Mouse (Mus musculus) duodenum, adult 2 months (tissue): Measurements from ENCODE around the gene Igfbp6. TPM values are rescaled to one million over a fixed set of nuclear protein-coding genes. Genes with fewer than 3 reads are reported as not detected.

Source experiments
- polyA plus RNA-seq: library from polyadenylated mRNA; depleted of rRNA; stranded (reverse); fragments of >200 nt; gene quantifications from 2 replicates; pipeline ENCODE4 v1.2.3, GENCODE M21; 2012; ENCODE audit warnings: low replicate concordance; rRNA removed

Gene Igfbp6
- polyA plus RNA-seq = 11.4 and 27.2 TPM in 2 replicates

DNA sequence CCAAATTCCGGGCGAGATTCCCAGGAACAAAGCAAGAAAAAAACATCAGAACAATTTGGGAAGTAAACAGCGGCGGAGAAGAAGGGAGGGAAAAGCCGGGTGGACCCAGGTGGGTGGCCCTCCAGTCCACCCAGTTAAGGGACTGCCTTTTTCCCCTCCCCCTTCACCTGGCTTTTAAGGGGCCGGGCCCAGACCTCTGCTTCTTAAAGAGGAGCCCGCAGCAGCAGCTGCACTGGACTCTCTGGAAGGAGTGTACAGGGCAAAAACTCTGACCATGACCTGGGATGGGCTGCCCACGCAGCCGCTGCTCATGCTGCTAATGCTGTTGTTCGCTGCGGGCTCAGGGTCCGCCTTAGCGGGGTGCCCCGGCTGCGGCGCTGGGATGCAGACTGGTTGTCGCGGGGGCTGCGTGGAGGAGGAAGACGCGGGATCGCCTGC, at the start of gene Igfbp6:
Gene Igfbp6, plus strand, starts transcription at position 89 of the 438 bp plus-strand sequence.

GRCm38 (mm10) chr15:102100161-102100981, 43.8 kb upstream of the Igfbp6 start, which contains the start of gene Tns2:
Tns2 (plus strand) TSS chr15:102100413.

GRCm38 (mm10) chr15:102136129-102136758, 7.9 kb upstream of the Igfbp6 start, which contains the start of gene Spryd3:
Spryd3 (minus strand) TSS chr15:102136234.

DNA sequence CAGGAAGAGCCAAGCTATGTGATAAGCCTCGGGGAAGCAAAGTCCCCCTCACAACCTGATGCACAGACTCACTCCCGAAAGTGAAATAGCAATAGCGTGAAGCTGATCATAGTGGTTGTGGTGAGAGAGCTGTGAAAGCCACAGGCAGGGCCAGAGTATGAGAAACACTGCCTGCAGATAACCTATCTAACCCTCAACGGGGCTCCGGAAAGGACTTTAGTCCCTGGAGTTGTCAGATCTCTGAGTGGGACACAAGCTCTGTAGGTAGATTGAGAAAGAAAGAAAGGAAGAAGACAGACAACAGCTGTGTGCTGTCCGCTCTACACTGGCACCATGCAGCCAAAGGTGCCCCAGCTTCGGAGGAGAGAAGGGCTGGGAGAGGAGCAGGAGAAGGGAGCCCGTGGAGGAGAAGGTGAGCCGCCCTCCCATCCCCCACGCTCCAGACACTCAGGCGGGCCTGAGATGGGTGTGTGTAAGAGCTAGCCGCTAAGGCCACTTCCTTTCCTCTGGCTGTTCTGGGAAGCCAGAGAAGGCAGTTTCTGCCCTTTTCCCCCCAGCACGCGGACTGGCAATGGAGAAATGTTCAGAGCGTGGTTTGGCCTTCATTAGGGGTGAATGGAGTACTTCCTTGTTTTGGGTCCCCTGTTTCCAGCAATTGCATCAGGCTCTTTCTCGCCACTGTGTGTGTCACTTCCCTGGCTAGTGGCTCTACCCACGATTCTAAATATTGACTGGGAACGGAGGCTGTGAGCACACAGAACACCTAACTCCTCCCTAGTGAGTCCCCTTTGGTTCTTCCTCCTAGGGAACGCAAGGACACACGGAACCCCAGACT, 6.4 kb downstream of the Igfbp6 start, which contains the start of gene Soat2:
Gene Soat2, plus strand, starts transcription at position 226 of the 835 bp plus-strand sequence.

Other genes with a start within 250 kb of the Igfbp6 start
- gene Krt4, start 219.6 kb upstream of the Igfbp6 start, polyA plus RNA-seq = 0.13 and 0.23 TPM in 2 replicates
- gene Krt79, start 204.0 kb upstream of the Igfbp6 start, polyA plus RNA-seq = 0.28 and 0.77 TPM in 2 replicates
- 0.33 TPM in 1 of 2 replicates, not detected in the other for gene Krt78, start 190.1 kb upstream of the Igfbp6 start, polyA plus RNA-seq
- 1,185 and 2,156 TPM in 2 replicates for gene Krt8, start 139.9 kb upstream of the Igfbp6 start, polyA plus RNA-seq
- gene Krt18, start 116.2 kb upstream of the Igfbp6 start, polyA plus RNA-seq = 98.5 and 151 TPM in 2 replicates
- 25.6 and 27.2 TPM in 2 replicates for gene Eif4b, start 70.6 kb upstream of the Igfbp6 start, polyA plus RNA-seq
- gene Tns2, start 43.9 kb upstream of the Igfbp6 start, polyA plus RNA-seq = 35.9 and 54.0 TPM in 2 replicates
- gene Spryd3, start 8.1 kb upstream of the Igfbp6 start, polyA plus RNA-seq = 36.1 and 58.3 TPM in 2 replicates
- 114 and 404 TPM in 2 replicates for gene Soat2, start 6.2 kb downstream of the Igfbp6 start, polyA plus RNA-seq
- gene Zfp740, start 58.9 kb downstream of the Igfbp6 start, polyA plus RNA-seq = 8.6 and 9.6 TPM in 2 replicates
- gene Csad, start 60.4 kb downstream of the Igfbp6 start, polyA plus RNA-seq = 19.8 and 23.1 TPM in 2 replicates
- 8.1 and 17.3 TPM in 2 replicates for gene Itgb7, start 87.6 kb downstream of the Igfbp6 start, polyA plus RNA-seq
- gene Rarg, start 113.2 kb downstream of the Igfbp6 start, polyA plus RNA-seq = 7.6 and 8.4 TPM in 2 replicates
- gene Gm9918, start 126.2 kb downstream of the Igfbp6 start, polyA plus RNA-seq = not detected in 2 replicates
- 49.0 and 75.9 TPM in 2 replicates for gene Mfsd5, start 135.1 kb downstream of the Igfbp6 start, polyA plus RNA-seq
- 4.2 and 6.3 TPM in 2 replicates for gene Espl1, start 151.9 kb downstream of the Igfbp6 start, polyA plus RNA-seq
- 14.1 and 21.6 TPM in 2 replicates for gene Pfdn5, start 181.8 kb downstream of the Igfbp6 start, polyA plus RNA-seq
- gene Myg1, start 187.3 kb downstream of the Igfbp6 start, polyA plus RNA-seq = 29.2 and 36.6 TPM in 2 replicates
- gene Aaas, start 206.4 kb downstream of the Igfbp6 start, polyA plus RNA-seq = 20.3 and 39.5 TPM in 2 replicates
- 0.07 TPM in 1 of 2 replicates, not detected in the other for gene Sp7, start 222.8 kb downstream of the Igfbp6 start, polyA plus RNA-seq